Mouse (Mus musculus): Measurements from ENCODE around the gene C3. TPM values are rescaled to one million over a fixed set of nuclear protein-coding genes. Genes with fewer than 3 reads are reported as not detected.

The C3 gene
- polyA plus RNA-seq (2015; fragmentation: Nextera tagmentation; extraction: Ambion mirVana): 494 and 609 TPM in 2 replicates

- peak; percentile 72 for ATAC-seq (ENCODE audit: low read depth)
- Histone ChIP-seq H3K36me3 (ENCODE audit: control insufficient read depth, insufficient read depth) (no peaks in the 10 kb centered on the region), H3K27ac (ENCODE audit: low read length) (peak within 1 kb of the TSS; percentile 68), H3K4me3 (ENCODE audit: low read depth, low read length) (peak within 1 kb of the TSS; percentile 55), H3K9me3 (replicated peaks; ENCODE audit: control insufficient read depth, low read length) (no peaks in the 10 kb centered on the region), H3K27me3 (ENCODE audit: control insufficient read depth, insufficient read depth, low read depth, low read length) (no peaks in the 10 kb centered on the region), H3K4me2 (ENCODE audit: low read depth, low read length) (peak within 1 kb of the TSS; percentile 57), H3K9ac (ENCODE audit: low read depth, low read length) (peak within 1 kb of the TSS; percentile 46), H3K4me1 (ENCODE audit: control insufficient read depth, low read depth, low read length) (peaks cover 20% of the 10 kb centered on the region)
- WGBS (ENCODE audit: insufficient replicate concordance): 39% methylated on average over 3 of the region's 3 CpGs
Measured at GRCm38 (mm10) chr17:57228014-57228413, at the start of gene C3. C3 (minus strand) TSS chr17:57228136.

GRCm38 (mm10) chr17:57276634-57277121 lies 48.7 kb upstream of the C3 start:
- Histone ChIP-seq H3K9me3 (replicated peaks; ENCODE audit: control insufficient read depth, low read length) (no peaks in the 10 kb centered on the region), H3K4me3 (ENCODE audit: low read depth, low read length) (peak overlapping the region; percentile 44), H3K27me3 (ENCODE audit: control insufficient read depth, insufficient read depth, low read depth, low read length) (peaks cover 22% of the 10 kb centered on the region), H3K9ac (ENCODE audit: low read depth, low read length) (no peak overlapping the region), H3K4me1 (ENCODE audit: control insufficient read depth, low read depth, low read length) (peaks cover 16% of the 10 kb centered on the region), H3K4me2 (ENCODE audit: low read depth, low read length) (peak overlapping the region; percentile 74), H3K27ac (ENCODE audit: low read length) (no peak overlapping the region), H3K36me3 (ENCODE audit: control insufficient read depth, insufficient read depth) (no peaks in the 10 kb centered on the region)
- 0% methylated on average over 20 of the region's 20 CpGs for WGBS (ENCODE audit: insufficient replicate concordance)
- 0 out of 2 replicates have a peak, but pooled peaks have one; percentile 17 for ATAC-seq (ENCODE audit: low read depth)

GRCm38 (mm10) chr17:57275997-57276351 lies 48.0 kb upstream of the C3 start:
- peak overlapping the region; percentile 44 for H3K4me3 ChIP-seq (ENCODE audit: low read depth, low read length)
- H3K36me3 ChIP-seq (ENCODE audit: control insufficient read depth, insufficient read depth): no peaks in the 10 kb centered on the region
- H3K4me2 ChIP-seq (ENCODE audit: low read depth, low read length): peak overlapping the region; percentile 74
- WGBS (ENCODE audit: insufficient replicate concordance): 2% methylated on average over 13 of the region's 13 CpGs
- no peak for ATAC-seq (ENCODE audit: low read depth)
- H3K27ac ChIP-seq (ENCODE audit: low read length): no peak overlapping the region
- H3K27me3 ChIP-seq (ENCODE audit: control insufficient read depth, insufficient read depth, low read depth, low read length): peaks cover 22% of the 10 kb centered on the region
- no peaks in the 10 kb centered on the region for H3K9me3 ChIP-seq (replicated peaks; ENCODE audit: control insufficient read depth, low read length)
- peak overlapping the region; percentile 24; the same call in 1 of the 2 replicates for H3K9ac ChIP-seq (ENCODE audit: low read depth, low read length)
- peaks cover 16% of the 10 kb centered on the region for H3K4me1 ChIP-seq (ENCODE audit: control insufficient read depth, low read depth, low read length)

- Histone ChIP-seq H3K9me3 (replicated peaks; ENCODE audit: control insufficient read depth, low read length) (no peaks in the 10 kb centered on the region), H3K4me1 (ENCODE audit: control insufficient read depth, low read depth, low read length) (peaks cover 16% of the 10 kb centered on the region), H3K9ac (ENCODE audit: low read depth, low read length) (peak overlapping the region; percentile 53), H3K36me3 (ENCODE audit: control insufficient read depth, insufficient read depth) (no peaks in the 10 kb centered on the region), H3K27me3 (ENCODE audit: control insufficient read depth, insufficient read depth, low read depth, low read length) (peaks cover 22% of the 10 kb centered on the region), H3K4me2 (ENCODE audit: low read depth, low read length) (peak overlapping the region; percentile 74), H3K27ac (ENCODE audit: low read length) (no peak overlapping the region), H3K4me3 (ENCODE audit: low read depth, low read length) (peak overlapping the region; percentile 44)
- ATAC-seq (ENCODE audit: low read depth): peak; percentile 80
- WGBS (ENCODE audit: insufficient replicate concordance): under 1% methylated on average over 53 of the region's 53 CpGs
Measured at GRCm38 (mm10) chr17:57275111-57275996, 47.4 kb upstream of the C3 start.

GRCm38 (mm10) chr17:57274686-57275085 lies 46.8 kb upstream of the C3 start:
- ATAC-seq (ENCODE audit: low read depth): no peak
- Histone ChIP-seq H3K4me3 (ENCODE audit: low read depth, low read length) (peak overlapping the region; percentile 44), H3K27ac (ENCODE audit: low read length) (no peak overlapping the region), H3K27me3 (ENCODE audit: control insufficient read depth, insufficient read depth, low read depth, low read length) (peaks cover 22% of the 10 kb centered on the region), H3K4me2 (ENCODE audit: low read depth, low read length) (peak overlapping the region; percentile 74), H3K9me3 (replicated peaks; ENCODE audit: control insufficient read depth, low read length) (no peaks in the 10 kb centered on the region), H3K4me1 (ENCODE audit: control insufficient read depth, low read depth, low read length) (peaks cover 16% of the 10 kb centered on the region), H3K36me3 (ENCODE audit: control insufficient read depth, insufficient read depth) (no peaks in the 10 kb centered on the region), H3K9ac (ENCODE audit: low read depth, low read length) (no peak overlapping the region; the same call in 1 of the 2 replicates)
- 5% methylated on average over 15 of the region's 15 CpGs for WGBS (ENCODE audit: insufficient replicate concordance)

GRCm38 (mm10) chr17:57273846-57274245 lies 45.9 kb upstream of the C3 start:
- H3K4me2 ChIP-seq (ENCODE audit: low read depth, low read length): no peak overlapping the region
- no peak overlapping the region for H3K9ac ChIP-seq (ENCODE audit: low read depth, low read length)
- no peaks in the 10 kb centered on the region for H3K36me3 ChIP-seq (ENCODE audit: control insufficient read depth, insufficient read depth)
- peaks cover 16% of the 10 kb centered on the region for H3K4me1 ChIP-seq (ENCODE audit: control insufficient read depth, low read depth, low read length)
- ATAC-seq (ENCODE audit: low read depth): no peak
- no peak overlapping the region for H3K4me3 ChIP-seq (ENCODE audit: low read depth, low read length)
- no peaks in the 10 kb centered on the region for H3K9me3 ChIP-seq (replicated peaks; ENCODE audit: control insufficient read depth, low read length)
- peaks cover 22% of the 10 kb centered on the region for H3K27me3 ChIP-seq (ENCODE audit: control insufficient read depth, insufficient read depth, low read depth, low read length)
- no peak overlapping the region for H3K27ac ChIP-seq (ENCODE audit: low read length)
- 32% methylated on average over 7 of the region's 7 CpGs for WGBS (ENCODE audit: insufficient replicate concordance)

- 55% methylated on average over 9 of the region's 9 CpGs for WGBS (ENCODE audit: insufficient replicate concordance)
- peaks cover 22% of the 10 kb centered on the region for H3K27me3 ChIP-seq (ENCODE audit: control insufficient read depth, insufficient read depth, low read depth, low read length)
Measured at GRCm38 (mm10) chr17:57271301-57271700, 43.4 kb upstream of the C3 start.

GRCm38 (mm10) chr17:57267556-57268126 lies 39.7 kb upstream of the C3 start:
- Histone ChIP-seq H3K4me2 (ENCODE audit: low read depth, low read length) (no peak overlapping the region), H3K4me3 (ENCODE audit: low read depth, low read length) (no peak overlapping the region), H3K9ac (ENCODE audit: low read depth, low read length) (no peak overlapping the region), H3K4me1 (ENCODE audit: control insufficient read depth, low read depth, low read length) (peaks cover 9% of the 10 kb centered on the region), H3K27ac (ENCODE audit: low read length) (no peak overlapping the region), H3K27me3 (ENCODE audit: control insufficient read depth, insufficient read depth, low read depth, low read length) (no peaks in the 10 kb centered on the region; the same call in 1 of the 2 replicates), H3K9me3 (replicated peaks; ENCODE audit: control insufficient read depth, low read length) (no peaks in the 10 kb centered on the region), H3K36me3 (ENCODE audit: control insufficient read depth, insufficient read depth) (no peaks in the 10 kb centered on the region)
- ATAC-seq (ENCODE audit: low read depth): no peak
- 66% methylated on average over 6 of the region's 6 CpGs for WGBS (ENCODE audit: insufficient replicate concordance)

More at GRCm38 (mm10) chr17:57271301-57271700, 43.4 kb upstream of the C3 start:
- ATAC-seq (ENCODE audit: low read depth): no peak
- H3K4me1 ChIP-seq (ENCODE audit: control insufficient read depth, low read depth, low read length): peaks cover 12% of the 10 kb centered on the region
- H3K36me3 ChIP-seq (ENCODE audit: control insufficient read depth, insufficient read depth): no peaks in the 10 kb centered on the region
- no peak overlapping the region for H3K4me2 ChIP-seq (ENCODE audit: low read depth, low read length)
- no peak overlapping the region for H3K9ac ChIP-seq (ENCODE audit: low read depth, low read length)
- no peak overlapping the region for H3K27ac ChIP-seq (ENCODE audit: low read length)
- no peak overlapping the region for H3K4me3 ChIP-seq (ENCODE audit: low read depth, low read length)
- H3K9me3 ChIP-seq (replicated peaks; ENCODE audit: control insufficient read depth, low read length): no peaks in the 10 kb centered on the region
